Mouse (Mus musculus) heart, postnatal 25 days (tissue): ENCODE data around the gene Cacybp. TPM values are rescaled to one million over a fixed set of nuclear protein-coding genes. Genes with fewer than 3 reads are reported as not detected.

Experiments used
- DNase-seq: peaks from one replicate; pipeline ENCODE4 v3.0.0; 2022; ENCODE audit warnings: low spot score
- intact Hi-C: fragments of 180-260 bp; cut with DNase I; formaldehyde crosslinking; loops from one replicate; pipeline ENCODE4 v1.15.1; 2025
- total RNA-seq, 2 experiments: library from RNA; stranded (reverse); gene quantifications; 2 replicates each; pipeline ENCODE4 v1.2.3; 2021

Cacybp gene
- total RNA-seq, result 10 to 100 TPM; 64.0 to 74.6 TPM

DNA sequence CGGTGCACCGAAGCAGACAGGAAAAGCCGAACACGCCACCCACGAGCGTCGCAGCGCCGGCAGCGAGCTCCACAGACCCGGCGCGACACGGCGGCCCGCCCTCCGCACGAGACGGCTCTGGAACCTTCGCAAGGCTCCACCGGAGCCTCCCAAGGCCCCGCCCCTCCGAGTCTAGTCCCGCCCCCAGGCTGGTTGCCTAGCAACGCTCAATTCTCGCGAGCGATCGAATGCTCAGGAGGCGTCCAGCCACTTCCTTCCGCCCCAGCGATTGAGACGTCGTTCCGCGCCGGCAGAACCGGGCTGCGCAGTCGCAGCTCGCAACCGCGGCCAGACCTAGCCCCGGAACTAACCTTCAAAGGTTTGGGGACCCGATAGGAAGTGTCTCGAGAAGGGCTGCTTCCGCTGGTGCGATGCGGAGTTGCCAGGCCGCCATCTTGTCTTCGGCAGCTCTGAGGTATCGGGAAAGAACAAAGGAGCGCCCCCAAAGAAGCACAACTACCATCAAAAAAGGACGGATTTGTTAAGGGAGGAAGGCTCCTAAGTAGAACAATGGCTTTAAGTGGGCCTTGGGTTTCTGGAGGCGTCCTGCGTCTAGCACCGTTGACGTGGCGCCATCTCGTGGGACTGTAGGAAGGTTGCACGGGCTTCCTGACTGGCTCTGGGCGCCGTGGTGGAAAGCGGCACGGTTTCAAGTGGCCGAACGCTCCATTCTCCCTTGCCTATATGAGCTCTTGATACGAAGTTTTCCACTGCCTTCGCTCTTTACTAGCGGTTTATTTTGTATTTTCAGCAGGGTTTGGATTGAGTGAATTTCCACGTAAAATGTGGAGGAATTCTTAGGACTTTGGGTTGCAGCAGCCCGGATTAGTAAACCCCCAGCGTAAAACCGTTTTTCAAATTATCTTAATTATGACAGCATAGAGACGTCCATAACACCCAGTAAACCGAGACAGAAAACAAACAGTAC lies at the start of gene Cacybp:
TSS of gene Cacybp (minus strand) at position 173 of the 967 bp plus-strand sequence.
- intact Hi-C loops, result loop anchor here (1.0 to 10.0 kb wide), 3 partner anchors 18 to 922 kb away; partner anchors contain the start of genes Klhl20, Mrps14 and Rabgap1l
- peak; percentile 99 for DNase-seq

GRCm38 (mm10) chr1:160262415-160262814 lies 49.7 kb upstream of the Cacybp start:
- intact Hi-C loops, result no loop called here

DNA sequence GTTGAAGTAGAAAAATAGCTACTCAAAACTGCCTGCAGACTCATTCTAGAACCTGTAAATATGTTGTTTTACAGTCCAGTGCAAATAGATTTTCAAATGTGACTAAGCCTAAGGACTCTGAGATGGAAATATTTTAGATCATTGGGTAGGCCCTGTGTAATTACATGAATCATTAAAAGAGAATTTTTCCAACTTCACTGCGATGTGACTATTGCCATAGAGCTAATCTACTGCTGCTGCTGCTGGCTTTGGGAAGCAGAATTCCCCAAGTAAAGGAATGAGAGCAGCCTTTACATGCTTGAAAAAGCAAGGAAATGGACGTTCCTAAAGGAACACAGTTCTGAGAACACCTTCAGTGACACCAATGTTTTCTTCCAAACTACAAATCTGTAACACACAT lies 49.2 kb upstream of the Cacybp start:
- no peak for DNase-seq
- intact Hi-C loops, result no loop called here

More at GRCm38 (mm10) chr1:160262415-160262814, 49.7 kb upstream of the Cacybp start:
- DNase-seq, result no peak

GRCm38 (mm10) chr1:160260605-160261004 lies 47.9 kb upstream of the Cacybp start:
- intact Hi-C loops, result no loop called here
- no peak for DNase-seq

DNA sequence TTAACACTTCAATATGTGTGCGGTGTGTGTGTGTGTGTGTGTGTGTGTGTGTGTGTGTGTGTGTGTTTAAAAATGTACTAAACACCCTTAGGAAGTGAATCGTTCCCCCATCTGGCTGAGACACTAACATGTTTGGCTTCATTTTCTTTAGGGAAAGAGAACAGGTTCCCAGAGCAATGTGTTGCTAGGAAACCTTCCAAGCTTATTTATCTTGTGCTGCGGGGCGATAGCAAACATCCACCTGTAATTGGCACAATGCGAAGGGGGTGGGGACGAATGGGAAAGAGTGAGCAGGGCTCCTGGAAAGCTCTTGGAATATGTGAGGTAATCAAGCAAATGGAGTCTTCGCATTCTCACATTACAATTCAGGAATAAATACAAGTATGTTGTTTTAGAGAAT lies 47.2 kb upstream of the Cacybp start:
- no peak for DNase-seq
- intact Hi-C loops, result no loop called here

GRCm38 (mm10) chr1:160253108-160253507 lies 40.4 kb upstream of the Cacybp start:
- no peak for DNase-seq
- intact Hi-C loops, result no loop called here

DNA sequence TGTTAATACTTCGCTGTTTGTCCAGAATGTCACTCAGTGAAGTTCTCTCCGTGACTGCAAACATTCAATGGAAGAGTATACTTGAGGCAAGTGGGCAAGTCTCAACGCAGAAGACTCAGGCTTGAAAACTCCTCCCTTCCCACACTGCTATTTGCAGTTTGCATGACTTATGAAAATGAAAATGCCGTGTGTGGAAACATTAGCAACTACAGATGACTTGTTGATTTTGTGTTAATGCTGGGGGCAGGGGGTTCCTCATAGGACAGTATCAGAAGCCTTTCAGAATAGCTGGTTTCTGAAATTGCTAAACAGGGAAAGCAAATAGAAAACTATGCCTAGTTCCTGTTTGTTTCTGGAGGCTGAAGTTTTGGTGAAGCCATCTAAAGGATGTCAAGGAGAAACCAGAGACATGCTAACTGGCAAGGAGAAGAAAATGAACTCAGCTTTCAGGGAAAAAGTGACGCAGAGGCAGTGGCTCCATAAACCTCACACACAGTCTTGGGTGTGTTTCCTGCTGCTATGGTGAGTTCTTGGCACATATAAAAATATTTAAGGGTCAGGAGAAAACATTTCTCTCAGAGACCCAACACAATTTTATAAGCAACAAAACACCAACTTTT lies 38.8 kb upstream of the Cacybp start:
- DNase-seq, result no peak
- intact Hi-C loops, result no loop called here

- intact Hi-C loops, result no loop called here
- no peak for DNase-seq
Measured at GRCm38 (mm10) chr1:160250782-160251181, 38.1 kb upstream of the Cacybp start.

DNA sequence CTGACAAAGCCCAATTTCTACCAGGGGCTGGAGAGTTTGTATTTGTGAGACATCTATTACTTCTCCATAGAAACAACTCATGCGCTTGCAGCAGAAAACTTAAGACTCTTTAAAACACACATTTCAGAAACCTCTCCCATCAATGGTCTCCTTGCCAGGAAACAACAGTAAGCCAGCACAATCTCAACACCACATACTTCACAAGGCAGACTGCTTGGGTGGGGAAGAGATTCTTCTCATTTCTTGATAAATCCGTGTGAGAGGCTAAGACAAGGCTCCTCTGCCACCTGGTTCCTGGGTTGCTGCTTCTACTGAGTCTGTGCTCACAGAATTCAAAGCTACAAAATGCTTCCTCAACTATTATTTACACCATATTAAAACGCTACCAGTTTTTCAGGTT lies 37.1 kb upstream of the Cacybp start:
- intact Hi-C loops, result no loop called here
- DNase-seq, result no peak

GRCm38 (mm10) chr1:160247473-160247872 lies 34.8 kb upstream of the Cacybp start:
- DNase-seq, result no peak
- intact Hi-C loops, result no loop called here

- DNase-seq, result no peak
- intact Hi-C loops, result no loop called here
Measured at GRCm38 (mm10) chr1:160246844-160247243, 34.2 kb upstream of the Cacybp start.

DNA sequence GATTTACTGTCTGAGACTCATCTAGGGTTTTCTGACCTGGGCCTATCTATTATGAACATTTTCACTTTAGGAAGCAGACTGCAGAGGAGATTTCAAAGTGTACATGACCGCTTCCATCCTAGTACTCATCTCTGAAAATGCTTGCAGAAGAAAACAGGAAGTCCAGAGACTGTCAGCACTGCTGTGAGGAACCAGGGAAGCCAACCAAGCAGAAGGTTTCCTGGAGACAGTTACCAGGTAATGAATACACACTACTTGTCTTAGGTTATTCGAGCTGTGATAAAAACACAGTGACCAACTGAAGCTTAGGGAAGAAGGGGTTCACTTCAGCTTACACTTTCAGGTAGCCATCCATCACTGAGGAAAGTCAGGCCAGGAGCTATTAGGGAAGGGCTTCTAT lies 33.3 kb upstream of the Cacybp start:
- no peak for DNase-seq
- intact Hi-C loops, result no loop called here

GRCm38 (mm10) chr1:160244689-160245088 lies 32.0 kb upstream of the Cacybp start:
- DNase-seq, result no peak
- intact Hi-C loops, result no loop called here

GRCm38 (mm10) chr1:160240091-160240490 lies 27.4 kb upstream of the Cacybp start:
- no peak for DNase-seq
- intact Hi-C loops, result no loop called here

GRCm38 (mm10) chr1:160238852-160239443 lies 26.3 kb upstream of the Cacybp start:
- intact Hi-C loops, result no loop called here
- no peak for DNase-seq

- DNase-seq, result no peak
- intact Hi-C loops, result loop anchor here (2.0 kb wide), 1 partner anchor 43 kb away; no protein-coding TSS in a partner anchor
Measured at GRCm38 (mm10) chr1:160237981-160238380, 25.3 kb upstream of the Cacybp start.

GRCm38 (mm10) chr1:160233921-160234320 lies 21.2 kb upstream of the Cacybp start:
- intact Hi-C loops, result no loop called here
- DNase-seq, result no peak

- intact Hi-C loops, result no loop called here
Measured at GRCm38 (mm10) chr1:160232113-160232512, 19.4 kb upstream of the Cacybp start.

DNA sequence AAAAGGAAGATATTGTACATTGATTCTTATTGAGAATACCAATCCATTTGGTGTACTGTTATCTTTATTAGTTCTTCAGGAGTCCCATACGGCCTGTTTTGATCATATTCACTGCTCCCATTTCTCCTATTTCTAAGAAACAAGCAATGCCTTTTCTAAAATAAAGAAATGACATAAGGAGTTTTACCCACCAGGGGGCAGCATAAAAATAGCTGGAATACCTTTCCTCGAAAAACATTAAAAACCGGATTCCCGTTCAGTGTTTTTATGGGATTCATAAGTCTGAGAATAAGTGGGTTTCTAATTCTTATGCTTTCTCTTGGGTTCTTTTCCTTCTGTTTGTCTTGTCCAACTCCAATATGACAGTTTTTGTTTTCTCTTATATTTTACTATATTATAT lies 18.3 kb upstream of the Cacybp start:
- DNase-seq, result no peak
- intact Hi-C loops, result loop anchor here (1.0 to 2.0 kb wide), 2 partner anchors 146 to 488 kb away; no protein-coding TSS in a partner anchor

More at GRCm38 (mm10) chr1:160232113-160232512, 19.4 kb upstream of the Cacybp start:
- DNase-seq, result no peak

- intact Hi-C loops, result no loop called here
- DNase-seq, result no peak
Measured at GRCm38 (mm10) chr1:160227850-160228249, 15.2 kb upstream of the Cacybp start.
